Mouse (Mus musculus) spleen, postnatal 36 days (tissue): Measurements from ENCODE around the gene Slc25a12.
A peak's percentile ranks its signal among the peaks of the same experiment; 100 is the strongest.
"Not testable (repeated sequence)": the region's sequence is repeated elsewhere in the genome, so short reads cannot be mapped to it uniquely, and the experiment has no call there.

Experiments used
- DNase-seq, 2 experiments: peaks; one replicate each; pipeline ENCODE4 v3.0.0; 2022; ENCODE audit warnings: low spot score in 2 of 2, mixed read lengths in 1 of 2

Slc25a12 gene

DNA sequence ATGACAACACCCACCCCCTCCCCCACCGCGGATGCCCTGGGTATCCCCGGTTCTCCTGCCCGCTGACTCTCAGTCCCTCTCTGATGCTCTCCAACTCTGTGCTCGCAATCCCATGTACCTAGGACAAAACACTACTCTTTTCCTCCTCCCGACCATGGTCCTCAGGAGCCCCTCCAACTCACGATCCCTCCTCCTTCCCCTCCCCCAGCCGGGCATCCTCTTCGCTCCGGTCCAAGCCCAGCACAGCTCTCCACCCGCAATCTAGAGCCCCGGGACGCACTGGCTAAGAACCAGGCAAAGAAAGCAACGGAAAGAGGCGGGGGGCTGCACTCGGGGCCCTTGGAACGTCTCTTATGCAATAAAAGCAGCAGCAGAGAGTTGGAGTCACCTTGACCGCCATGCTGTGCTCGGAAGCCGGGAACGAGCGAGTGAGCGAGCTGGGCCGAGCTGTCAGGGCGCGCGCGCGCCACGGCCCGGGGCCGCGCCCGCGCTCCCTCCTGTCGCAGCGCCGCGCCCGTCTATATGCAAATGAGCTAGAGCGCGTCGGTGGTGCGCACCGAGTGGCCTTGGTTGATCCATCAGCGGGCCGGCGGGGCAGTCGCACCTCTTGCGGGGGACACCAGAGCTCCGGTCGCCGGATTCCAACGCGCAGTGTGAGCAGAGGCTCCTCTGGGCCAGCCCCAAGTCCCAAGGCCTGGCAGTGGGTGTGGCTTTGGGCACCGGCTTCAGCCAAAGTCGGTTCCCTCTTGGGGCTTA lies at the start of gene Slc25a12:
Gene Slc25a12, minus strand, starts transcription at position 625 of the 756 bp plus-strand sequence.
- DNase-seq: peak; percentile 79 to 85

GRCm38 (mm10) chr2:71405613-71406012 lies 38.1 kb upstream of the Slc25a12 start:
- DNase-seq: no peak

GRCm38 (mm10) chr2:71389864-71390263 lies 22.3 kb upstream of the Slc25a12 start:
- DNase-seq: no peak

- DNase-seq: peak; percentile 94 to 96
Observed at GRCm38 (mm10) chr2:71388951-71389763, 21.6 kb upstream of the Slc25a12 start, which contains the start of gene Hat1. TSS of gene Hat1 (plus strand) at chr2:71388958.

- DNase-seq: no peak
Observed at GRCm38 (mm10) chr2:71387766-71388165, 20.2 kb upstream of the Slc25a12 start.

- no peak for DNase-seq
Observed at GRCm38 (mm10) chr2:71383890-71384289, 16.3 kb upstream of the Slc25a12 start.

- DNase-seq: no peak
Observed at GRCm38 (mm10) chr2:71381962-71382361, 14.4 kb upstream of the Slc25a12 start.

- DNase-seq: peak; percentile 25 to 37
Observed at GRCm38 (mm10) chr2:71377426-71377825, 9.9 kb upstream of the Slc25a12 start.

DNA sequence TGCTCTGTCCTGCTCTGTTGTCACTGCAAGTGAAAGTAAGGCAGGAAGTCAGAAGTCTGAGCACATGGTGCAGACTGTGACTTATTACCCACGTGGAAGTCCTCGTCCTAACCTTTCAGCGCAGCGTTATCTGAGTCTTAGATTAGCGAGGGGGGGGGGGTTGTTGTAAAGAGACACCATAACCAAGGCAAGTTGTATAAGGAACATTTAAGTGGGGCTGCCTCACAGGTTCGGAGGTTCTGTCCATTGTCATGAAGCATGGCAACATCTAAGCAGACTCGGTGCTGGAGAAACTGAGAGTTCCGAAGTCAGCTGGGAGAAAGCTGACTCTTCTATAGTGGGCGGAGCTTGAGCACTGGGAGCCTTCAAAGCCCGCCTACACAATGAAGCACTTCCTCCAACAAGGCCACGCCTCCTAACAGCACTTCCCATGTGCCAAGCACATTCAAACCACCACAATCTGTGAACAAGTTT lies 8.9 kb upstream of the Slc25a12 start:
- peak in 1 of 2 experiments; percentile 18 for DNase-seq

DNA sequence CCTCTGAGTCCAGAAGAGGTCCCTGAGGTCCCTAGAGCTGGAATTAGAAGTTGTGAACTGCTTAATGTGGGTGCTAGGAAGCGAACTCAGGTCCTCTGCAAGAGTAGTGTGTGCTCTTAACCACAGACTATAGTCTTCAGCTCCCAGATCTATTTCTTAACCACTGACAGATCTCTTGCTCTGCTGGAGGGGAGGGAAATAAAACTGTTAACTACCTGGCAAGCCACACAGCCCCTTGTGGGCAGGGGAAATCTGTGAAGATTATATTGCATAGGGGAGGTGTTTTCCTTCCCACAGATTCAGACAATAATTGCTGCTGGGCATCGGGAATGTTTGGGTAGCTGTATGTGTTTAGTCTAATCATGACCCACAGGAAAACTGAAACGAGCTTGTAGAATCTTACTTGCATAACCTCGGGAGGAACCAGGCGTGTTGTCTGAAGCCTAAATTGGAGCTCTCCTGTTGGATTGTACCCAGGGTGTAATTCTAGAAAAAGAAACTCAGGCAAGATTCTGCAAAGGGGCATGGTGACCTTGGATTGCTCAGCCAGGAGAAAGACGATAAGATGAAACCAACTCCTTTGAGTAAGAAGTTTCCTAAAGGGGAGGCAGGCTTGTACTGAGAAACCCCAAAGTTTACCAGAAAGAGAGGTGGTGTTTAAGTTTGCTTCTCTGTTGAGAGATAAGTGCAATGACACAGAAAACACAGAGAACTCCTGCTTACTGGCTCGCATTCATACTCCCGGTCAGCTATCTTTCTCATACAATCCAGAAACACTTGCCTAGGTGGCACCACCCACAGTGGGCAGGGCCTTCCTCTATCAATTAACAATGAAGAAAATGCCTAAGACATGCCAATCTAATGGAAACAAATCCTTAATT lies 7.0 kb upstream of the Slc25a12 start:
- no peak for DNase-seq

- DNase-seq: not testable (repeated sequence)
Observed at GRCm38 (mm10) chr2:71372261-71372660, 4.7 kb upstream of the Slc25a12 start.

GRCm38 (mm10) chr2:71371790-71372189 lies 4.2 kb upstream of the Slc25a12 start:
- DNase-seq: no peak

DNA sequence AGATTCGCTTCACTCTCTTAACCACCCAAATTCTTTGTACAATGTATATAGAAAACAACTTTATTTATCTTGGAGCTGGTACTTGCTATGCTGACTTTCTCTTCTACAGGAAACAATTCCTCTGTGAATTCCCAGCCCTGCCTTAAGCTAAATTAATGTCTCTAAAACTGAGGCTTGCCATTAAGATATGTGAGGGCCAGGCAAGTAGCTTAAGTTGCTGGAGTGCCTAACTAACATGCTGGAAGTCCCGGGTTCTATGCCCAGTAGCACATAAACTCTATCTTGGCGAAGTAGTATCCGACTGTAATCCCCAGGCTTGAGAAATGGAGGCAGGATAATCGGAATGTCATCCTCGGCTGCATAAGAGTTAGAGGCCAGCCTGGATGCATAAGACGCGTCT lies 537 bp upstream of the Slc25a12 start:
- no peak for DNase-seq

DNA sequence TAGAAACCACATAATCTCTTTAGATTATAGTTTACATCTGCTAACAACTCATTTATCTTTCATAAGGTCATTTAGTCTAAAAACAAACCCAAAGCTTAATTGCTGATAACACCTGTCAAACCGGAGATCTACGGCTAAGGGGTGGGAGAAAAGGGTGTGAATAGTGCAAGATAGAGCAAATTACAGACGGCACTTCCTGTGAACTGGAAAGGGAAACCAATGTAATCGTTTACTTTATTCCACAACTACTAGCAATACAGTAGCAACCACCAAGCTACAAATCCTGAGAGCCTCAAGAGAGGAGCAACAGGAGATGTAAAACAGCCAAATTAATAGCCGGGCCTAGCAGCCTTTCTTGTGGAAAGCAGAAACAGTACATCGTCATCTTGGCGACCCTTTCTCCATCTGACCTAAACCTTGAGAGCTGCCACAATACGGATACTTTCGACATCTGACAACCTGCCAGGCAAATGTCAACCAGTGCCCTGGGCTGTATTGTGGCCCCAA lies 878 bp downstream of the Slc25a12 start:
- DNase-seq: no peak

GRCm38 (mm10) chr2:71360192-71360591 lies 7.4 kb downstream of the Slc25a12 start:
- no peak for DNase-seq

GRCm38 (mm10) chr2:71358347-71358746 lies 9.2 kb downstream of the Slc25a12 start:
- DNase-seq: no peak

DNA sequence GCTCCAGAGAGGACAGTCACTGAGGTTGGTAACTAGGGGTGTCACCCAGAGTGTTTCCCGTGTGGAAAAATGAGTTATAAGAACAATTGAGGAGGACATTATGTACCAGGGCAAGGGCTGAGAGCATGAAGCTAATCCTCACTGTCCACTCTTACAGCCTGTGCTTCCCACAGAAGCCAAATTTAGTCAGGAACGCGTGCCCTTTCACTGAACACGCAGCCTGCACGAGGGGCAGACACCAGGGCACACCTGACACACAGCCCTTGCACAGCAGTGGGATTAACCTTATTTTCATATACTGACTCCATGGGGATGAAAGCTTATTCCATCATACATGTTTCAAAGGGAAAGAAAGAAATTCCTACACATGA lies 13.5 kb downstream of the Slc25a12 start:
- no peak for DNase-seq

DNA sequence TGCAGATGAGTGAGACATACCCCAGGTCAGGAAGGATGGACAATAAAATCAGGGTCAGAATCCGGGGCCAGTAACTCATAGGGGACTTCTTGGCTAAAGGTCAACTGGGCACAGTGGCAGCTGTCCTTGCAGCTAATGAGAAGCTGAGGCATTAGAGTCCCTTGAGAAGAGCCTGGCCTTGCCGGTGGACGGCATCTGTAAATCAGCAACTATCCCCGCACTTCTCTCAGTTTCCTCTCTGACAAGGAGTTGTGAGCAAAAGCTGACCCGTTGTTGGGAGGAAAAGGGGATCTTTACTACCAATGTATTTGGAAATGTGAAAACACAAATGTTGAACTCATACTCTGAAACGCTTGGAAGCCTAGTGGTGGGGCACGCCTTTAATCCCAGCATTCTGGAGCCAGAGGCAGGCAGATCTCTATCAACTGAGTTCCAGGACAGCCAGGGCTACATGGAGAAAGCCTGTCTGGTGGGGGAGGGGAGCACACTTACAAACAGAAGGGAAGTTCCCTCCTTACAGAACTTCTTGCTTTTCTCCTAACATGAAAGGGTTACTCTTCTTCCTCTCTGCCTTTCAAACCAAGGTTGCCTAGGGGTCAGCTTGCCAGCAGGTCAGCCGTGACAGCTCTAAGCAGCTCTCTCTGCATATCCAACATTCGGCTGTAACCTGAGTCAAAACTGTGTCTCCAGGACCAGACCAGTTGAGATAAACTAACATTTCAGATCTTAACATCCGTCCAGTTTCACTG lies 14.1 kb downstream of the Slc25a12 start:
- DNase-seq: no peak

DNA sequence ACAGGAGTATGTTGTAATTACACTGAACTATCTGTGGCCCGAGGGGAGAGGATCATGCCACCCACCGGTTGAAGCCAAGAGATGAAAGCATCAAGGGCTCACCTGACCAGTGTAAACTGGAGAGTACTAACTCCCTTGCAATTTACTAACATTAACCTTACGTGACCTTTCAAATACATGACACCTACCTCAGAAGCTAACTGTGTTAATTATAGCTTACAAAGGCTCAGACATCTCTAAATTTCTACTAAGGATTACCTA lies 15.9 kb downstream of the Slc25a12 start:
- no peak for DNase-seq

DNA sequence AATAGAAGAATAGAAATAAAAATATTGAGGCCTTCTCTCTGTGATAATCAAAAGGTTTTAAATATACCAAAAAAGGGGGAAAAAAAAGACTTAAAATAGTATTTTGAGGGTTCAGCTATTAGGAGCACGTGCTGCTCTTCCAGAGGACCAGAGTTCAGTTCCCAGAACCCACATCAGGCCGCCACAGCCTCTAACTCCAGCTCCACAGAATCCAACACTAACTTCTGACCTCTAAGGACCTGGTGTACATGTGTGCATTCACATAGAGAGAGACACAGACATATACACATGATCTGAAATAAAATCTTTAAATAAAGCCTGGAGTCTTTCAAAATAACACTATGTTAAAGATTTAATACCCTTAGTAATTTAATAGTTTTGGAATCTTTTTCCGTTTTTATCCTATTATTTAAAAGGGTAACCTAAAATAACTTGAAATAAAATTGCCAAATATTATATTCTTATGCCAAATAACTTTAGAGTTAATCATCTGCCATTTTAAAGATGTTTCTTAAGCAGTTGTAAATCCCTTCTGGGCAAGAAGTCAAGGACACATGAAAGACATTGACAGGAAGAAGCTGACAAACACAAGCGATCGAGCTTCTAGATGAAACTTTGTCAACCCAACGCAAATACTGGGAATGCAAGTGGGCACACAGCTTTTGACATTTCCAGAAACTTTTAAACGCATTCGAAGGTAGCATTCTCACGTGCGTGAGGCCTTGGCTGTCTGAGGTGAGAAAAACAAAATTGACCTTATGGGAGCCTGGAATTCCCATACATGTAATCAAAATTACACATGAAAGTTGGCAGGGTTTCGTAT lies 16.4 kb downstream of the Slc25a12 start:
- DNase-seq: no peak
